Mouse (Mus musculus): Measurements from ENCODE around the gene Gpank1. TPM values are rescaled to one million over a fixed set of nuclear protein-coding genes. Genes with fewer than 3 reads are reported as not detected.

Gpank1 gene
- polyA plus RNA-seq, 1 experiment from 2014 or later: 25.4 TPM

DNA sequence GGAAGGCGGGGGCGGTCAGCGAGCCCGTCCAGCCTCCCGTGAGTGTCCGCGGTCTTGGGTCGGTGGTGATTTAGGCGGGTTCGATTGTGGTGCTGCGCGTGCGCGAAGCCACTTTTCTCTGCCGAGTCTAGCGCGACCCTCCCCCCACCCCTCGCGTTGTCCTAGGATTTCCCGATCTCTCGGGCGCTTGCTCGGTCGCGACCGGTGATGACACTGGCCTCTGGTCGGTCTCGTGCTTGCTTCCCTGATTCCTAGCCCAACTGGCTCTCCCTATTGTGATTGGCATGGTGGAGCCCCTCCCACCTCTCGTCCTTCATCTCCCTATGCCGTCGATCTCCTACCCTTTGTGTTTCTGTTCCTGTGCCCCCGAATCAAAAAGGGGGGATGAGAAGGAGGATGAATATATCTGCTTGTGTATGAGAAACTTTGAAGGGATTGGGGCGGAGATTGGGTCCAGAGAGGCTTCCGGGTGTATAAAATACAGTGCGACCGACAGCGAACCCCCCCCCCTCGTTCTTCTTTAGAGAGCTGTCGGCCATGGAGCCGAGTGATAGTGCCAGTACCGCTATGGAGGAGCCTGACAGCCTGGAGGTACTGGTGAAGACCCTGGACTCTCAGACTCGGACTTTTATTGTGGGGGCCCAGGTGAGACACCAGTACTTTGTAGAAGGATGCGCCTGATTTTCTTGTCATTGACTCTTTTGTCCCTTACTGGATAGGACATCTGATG, 14.5 kb downstream of the Gpank1 start:
- WGBS: under 1% methylated on average over 43 of the region's 43 CpGs
- Histone ChIP-seq H3K9me3 (no peaks in the 10 kb centered on the region), H3K27ac (replicated peaks) (peak overlapping the region; percentile 99), H3K4me2 (peak overlapping the region; percentile 91), H3K4me3 (peak overlapping the region; percentile 88), H3K36me3 (peaks cover 24% of the 10 kb centered on the region), H3K9ac (peak overlapping the region; percentile 82), H3K27me3 (no peaks in the 10 kb centered on the region), H3K4me1 (replicated peaks) (peaks cover 29% of the 10 kb centered on the region)
- peak; percentile 78 for ATAC-seq (ENCODE audit: low FRiP score, low read depth)

- H3K4me1 ChIP-seq (replicated peaks): peaks cover 29% of the 10 kb centered on the region
- no peak overlapping the region for H3K4me2 ChIP-seq
- H3K36me3 ChIP-seq: peaks cover 59% of the 10 kb centered on the region
- no peaks in the 10 kb centered on the region for H3K9me3 ChIP-seq
- no peak overlapping the region for H3K4me3 ChIP-seq
- no peak for ATAC-seq (ENCODE audit: low FRiP score, low read depth)
- WGBS: 97% methylated on average over 3 of the region's 3 CpGs
- H3K9ac ChIP-seq: no peak overlapping the region
- no peak overlapping the region for H3K27ac ChIP-seq (replicated peaks)
- no peaks in the 10 kb centered on the region for H3K27me3 ChIP-seq
These were observed 18.0 kb downstream of the Gpank1 start for GRCm38 (mm10) chr17:35139269-35139668.

- 83% methylated on average over 16 of the region's 16 CpGs for WGBS
- Histone ChIP-seq H3K4me3 (no peak overlapping the region), H3K9me3 (no peaks in the 10 kb centered on the region), H3K4me1 (replicated peaks) (peaks cover 29% of the 10 kb centered on the region), H3K27ac (replicated peaks) (no peak overlapping the region), H3K36me3 (peaks cover 72% of the 10 kb centered on the region), H3K4me2 (no peak overlapping the region), H3K27me3 (no peaks in the 10 kb centered on the region), H3K9ac (no peak overlapping the region)
- ATAC-seq (ENCODE audit: low FRiP score, low read depth): no peak
These were observed 19.3 kb downstream of the Gpank1 start for GRCm38 (mm10) chr17:35140490-35140996.

DNA sequence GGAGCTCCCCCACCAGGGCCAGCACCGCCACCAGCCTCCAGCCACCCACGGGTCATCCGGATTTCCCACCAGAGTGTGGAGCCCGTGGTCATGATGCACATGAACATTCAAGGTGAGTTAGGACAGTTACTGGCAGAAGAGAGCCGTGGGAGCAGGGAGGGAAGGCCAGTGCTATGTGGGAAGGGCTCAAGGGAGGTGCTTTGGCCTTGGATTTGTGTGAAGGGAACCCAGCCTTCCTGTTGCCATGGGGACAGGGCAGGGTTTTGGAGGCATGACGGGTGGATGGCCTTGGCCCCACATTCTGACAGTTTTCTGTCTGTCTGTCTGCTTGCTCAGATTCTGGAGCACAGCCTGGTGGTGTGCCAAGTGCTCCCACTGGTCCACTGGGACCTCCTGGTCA, 20.7 kb downstream of the Gpank1 start:
- no peak for ATAC-seq (ENCODE audit: low FRiP score, low read depth)
- Histone ChIP-seq H3K9ac (no peak overlapping the region), H3K27ac (replicated peaks) (no peak overlapping the region), H3K27me3 (no peaks in the 10 kb centered on the region), H3K4me1 (replicated peaks) (peaks cover 20% of the 10 kb centered on the region), H3K9me3 (no peaks in the 10 kb centered on the region), H3K36me3 (peaks cover 86% of the 10 kb centered on the region), H3K4me3 (no peak overlapping the region), H3K4me2 (no peak overlapping the region)
- WGBS: 92% methylated on average over 6 of the region's 6 CpGs

DNA sequence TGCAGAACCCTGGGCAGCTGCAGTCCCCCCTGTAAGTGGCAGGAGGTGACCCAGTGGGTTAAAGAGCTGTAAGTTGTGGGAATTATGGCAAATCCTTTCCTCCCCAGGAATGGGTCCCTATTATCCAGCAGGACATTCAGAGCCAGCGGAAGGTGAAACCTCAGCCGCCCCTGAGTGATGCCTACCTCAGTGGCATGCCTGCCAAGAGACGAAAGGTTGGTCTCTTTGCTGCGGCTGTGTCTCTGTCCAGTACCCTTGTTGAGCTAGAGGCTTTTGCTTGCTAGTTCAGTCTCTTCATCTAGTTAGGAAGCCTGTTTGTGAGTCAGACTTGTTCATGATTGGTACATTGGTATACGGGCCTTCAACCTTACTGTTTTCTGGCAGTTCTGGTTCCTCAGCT, 24.9 kb downstream of the Gpank1 start:
- Histone ChIP-seq H3K4me1 (replicated peaks) (no peaks in the 10 kb centered on the region), H3K9me3 (no peaks in the 10 kb centered on the region), H3K36me3 (peaks cover 93% of the 10 kb centered on the region), H3K4me2 (no peak overlapping the region), H3K4me3 (no peak overlapping the region), H3K27me3 (no peaks in the 10 kb centered on the region), H3K27ac (replicated peaks) (peak overlapping the region; percentile 31; the same call in 1 of the 2 replicates), H3K9ac (no peak overlapping the region)
- no peak for ATAC-seq (ENCODE audit: low FRiP score, low read depth)
- WGBS: 89% methylated on average over 5 of the region's 5 CpGs

- Histone ChIP-seq H3K9me3 (no peaks in the 10 kb centered on the region), H3K4me1 (replicated peaks) (no peaks in the 10 kb centered on the region), H3K9ac (no peak overlapping the region), H3K27me3 (no peaks in the 10 kb centered on the region), H3K27ac (replicated peaks) (no peak overlapping the region), H3K4me2 (no peak overlapping the region), H3K36me3 (peaks cover 91% of the 10 kb centered on the region), H3K4me3 (no peak overlapping the region)
- no peak for ATAC-seq (ENCODE audit: low FRiP score, low read depth)
- WGBS: 64% methylated on average over 3 of the region's 3 CpGs
These were observed 26.1 kb downstream of the Gpank1 start for GRCm38 (mm10) chr17:35147348-35147747.

- H3K4me3 ChIP-seq: no peak overlapping the region
- no peak overlapping the region for H3K27ac ChIP-seq (replicated peaks)
- H3K4me2 ChIP-seq: no peak overlapping the region
- H3K9ac ChIP-seq: no peak overlapping the region
- peaks cover 91% of the 10 kb centered on the region for H3K36me3 ChIP-seq
- ATAC-seq (ENCODE audit: low FRiP score, low read depth): no peak
- H3K27me3 ChIP-seq: no peaks in the 10 kb centered on the region
- WGBS: 68% methylated on average over 5 of the region's 5 CpGs
- H3K9me3 ChIP-seq: no peaks in the 10 kb centered on the region
- H3K4me1 ChIP-seq (replicated peaks): no peaks in the 10 kb centered on the region
These were observed 26.8 kb downstream of the Gpank1 start for GRCm38 (mm10) chr17:35147922-35148639.

DNA sequence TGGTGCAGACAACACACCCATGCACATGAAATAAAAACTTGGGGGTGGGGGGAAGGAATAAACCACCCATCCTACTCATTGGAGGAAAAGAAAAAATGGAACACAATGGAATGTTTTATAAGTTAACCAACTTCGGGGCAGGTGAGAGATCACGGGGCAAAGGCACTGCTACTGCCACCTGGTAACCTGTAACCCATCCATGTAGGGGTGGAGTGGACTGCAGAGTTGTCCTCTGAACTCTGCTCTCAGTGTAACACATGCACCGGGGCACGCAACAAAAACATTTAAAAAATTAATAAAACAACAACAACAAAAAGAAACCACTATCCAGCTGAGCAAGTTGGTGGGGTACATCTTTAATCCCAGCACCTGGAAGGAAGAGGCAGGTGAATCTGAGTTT, 30.9 kb downstream of the Gpank1 start:
- Histone ChIP-seq H3K27me3 (no peaks in the 10 kb centered on the region), H3K4me1 (replicated peaks) (no peaks in the 10 kb centered on the region), H3K27ac (replicated peaks) (no peak overlapping the region), H3K36me3 (peaks cover 91% of the 10 kb centered on the region), H3K4me3 (no peak overlapping the region), H3K9ac (no peak overlapping the region), H3K4me2 (no peak overlapping the region), H3K9me3 (no peaks in the 10 kb centered on the region)
- 96% methylated on average over 4 of the region's 4 CpGs for WGBS
- no peak for ATAC-seq (ENCODE audit: low FRiP score, low read depth)

DNA sequence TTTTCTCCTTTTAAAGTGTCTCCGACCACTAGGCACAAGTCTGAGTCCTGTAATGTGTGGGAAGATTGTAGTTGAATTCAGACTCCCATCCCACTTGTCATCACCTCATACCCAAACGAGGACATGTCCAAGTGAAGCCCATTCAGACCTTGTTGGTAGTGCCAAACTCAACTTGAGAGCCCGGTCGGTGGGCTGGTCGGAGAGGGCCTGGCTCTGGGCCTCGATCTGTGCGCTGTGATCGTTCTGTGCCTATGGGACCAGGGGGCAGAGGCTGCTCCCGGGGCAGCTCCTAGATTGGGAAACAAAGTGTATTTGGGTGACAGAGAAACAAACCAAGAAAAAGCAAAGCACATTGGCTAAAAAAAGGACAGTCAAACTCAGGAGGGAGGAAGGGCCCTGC, 31.8 kb downstream of the Gpank1 start:
- no peaks in the 10 kb centered on the region for H3K4me1 ChIP-seq (replicated peaks)
- 97% methylated on average over 9 of the region's 9 CpGs for WGBS
- peaks cover 94% of the 10 kb centered on the region for H3K36me3 ChIP-seq
- no peak overlapping the region for H3K4me3 ChIP-seq
- H3K4me2 ChIP-seq: no peak overlapping the region
- no peak overlapping the region for H3K9ac ChIP-seq
- ATAC-seq (ENCODE audit: low FRiP score, low read depth): no peak
- H3K27ac ChIP-seq (replicated peaks): no peak overlapping the region
- H3K9me3 ChIP-seq: no peaks in the 10 kb centered on the region
- H3K27me3 ChIP-seq: no peaks in the 10 kb centered on the region

- H3K9ac ChIP-seq: no peak overlapping the region
- H3K36me3 ChIP-seq: peaks cover 95% of the 10 kb centered on the region
- ATAC-seq (ENCODE audit: low FRiP score, low read depth): no peak
These were observed 32.7 kb downstream of the Gpank1 start for GRCm38 (mm10) chr17:35153931-35154330.

GRCm38 (mm10) chr17:35154616-35155015, 33.4 kb downstream of the Gpank1 start:
- Histone ChIP-seq H3K4me1 (replicated peaks) (no peaks in the 10 kb centered on the region), H3K4me2 (no peak overlapping the region), H3K9me3 (no peaks in the 10 kb centered on the region), H3K36me3 (peaks cover 95% of the 10 kb centered on the region), H3K4me3 (no peak overlapping the region), H3K27me3 (no peaks in the 10 kb centered on the region), H3K27ac (replicated peaks) (no peak overlapping the region), H3K9ac (no peak overlapping the region)
- ATAC-seq (ENCODE audit: low FRiP score, low read depth): no peak
- 71% methylated on average over 7 of the region's 7 CpGs for WGBS

More at GRCm38 (mm10) chr17:35153931-35154330, 32.7 kb downstream of the Gpank1 start:
- H3K9me3 ChIP-seq: no peaks in the 10 kb centered on the region
- H3K27ac ChIP-seq (replicated peaks): no peak overlapping the region
- H3K27me3 ChIP-seq: no peaks in the 10 kb centered on the region
- H3K4me3 ChIP-seq: no peak overlapping the region
- H3K4me1 ChIP-seq (replicated peaks): no peaks in the 10 kb centered on the region
- 90% methylated on average over 4 of the region's 4 CpGs for WGBS
- no peak overlapping the region for H3K4me2 ChIP-seq

GRCm38 (mm10) chr17:35155451-35155850, 34.2 kb downstream of the Gpank1 start:
- WGBS: 95% methylated on average over 12 of the region's 12 CpGs
- H3K27ac ChIP-seq (replicated peaks): no peak overlapping the region

More at GRCm38 (mm10) chr17:35155451-35155850, 34.2 kb downstream of the Gpank1 start:
- H3K4me1 ChIP-seq (replicated peaks): no peaks in the 10 kb centered on the region
- no peaks in the 10 kb centered on the region for H3K27me3 ChIP-seq
- no peak overlapping the region for H3K9ac ChIP-seq
- H3K4me3 ChIP-seq: no peak overlapping the region
- no peaks in the 10 kb centered on the region for H3K9me3 ChIP-seq
- ATAC-seq (ENCODE audit: low FRiP score, low read depth): no peak
- H3K4me2 ChIP-seq: no peak overlapping the region
- peaks cover 95% of the 10 kb centered on the region for H3K36me3 ChIP-seq

Measured in hindbrain, embryonic 15.5 days (tissue).